Mouse (Mus musculus) limb, embryonic 14.5 days (tissue): ENCODE measurements around the gene Ccr7. TPM values are rescaled to one million over a fixed set of nuclear protein-coding genes. Genes with fewer than 3 reads are reported as not detected.

Source experiments
- ATAC-seq: fragments of 200-750 bp; cut with Nextera tagmentation; 2 replicates; pipeline ENCODE4 v1.8.0; 2017; ENCODE audit warnings: low read depth, moderate number of reproducible peaks, moderate TSS enrichment; ENCODE audit not compliant: low FRiP score
- DNase-seq: peaks from one replicate; pipeline ENCODE4 v3.0.0-alpha.2; 2015; ENCODE audit warnings: low spot score
- H3K27ac ChIP-seq: fragments of 300-500 bp; sonication (generic); replicated peaks from 2 replicates; pipeline ENCODE4 v1.5.1; 2014; ENCODE audit warnings: low read depth, mild to moderate bottlenecking, low read length, moderate library complexity, mixed read lengths
- H3K27me3 ChIP-seq: fragments of 300-500 bp; sonication (generic); 2 replicates; pipeline ENCODE4 v1.6.1; 2014; ENCODE audit warnings: low read length, mixed read lengths; ENCODE audit not compliant: control insufficient read depth, insufficient read depth
- H3K36me3 ChIP-seq: fragments of 300-500 bp; sonication (generic); 2 replicates; pipeline ENCODE4 v1.6.1; 2014; ENCODE audit warnings: mild to moderate bottlenecking, low read length, moderate library complexity, mixed read lengths; ENCODE audit not compliant: control insufficient read depth, insufficient read depth
- H3K4me1 ChIP-seq: fragments of 300-500 bp; sonication (generic); 2 replicates; pipeline ENCODE4 v1.6.1; 2014; ENCODE audit warnings: antibody characterized with exemption, low read length, mixed read lengths; ENCODE audit not compliant: control insufficient read depth, insufficient read depth
- H3K4me2 ChIP-seq: fragments of 300-500 bp; sonication (generic); replicated peaks from 2 replicates; pipeline ENCODE4 v1.6.1; 2014; ENCODE audit warnings: low read depth, mild to moderate bottlenecking, low read length, moderate library complexity; ENCODE audit not compliant: severe bottlenecking
- H3K4me3 ChIP-seq: fragments of 300-500 bp; sonication (generic); replicated peaks from 2 replicates; pipeline ENCODE4 v1.5.1; 2014; ENCODE audit warnings: low read length
- H3K9ac ChIP-seq: fragments of 300-500 bp; sonication (generic); 2 replicates; pipeline ENCODE4 v1.6.1; 2014; ENCODE audit warnings: mild to moderate bottlenecking, low read depth, low read length, moderate library complexity; ENCODE audit not compliant: severe bottlenecking
- H3K9me3 ChIP-seq: fragments of 300-500 bp; sonication (generic); 2 replicates; pipeline ENCODE4 v1.6.1; 2016; ENCODE audit warnings: low read length; ENCODE audit not compliant: control insufficient read depth
- POLR2A ChIP-seq: fragments of 200-500 bp; IDR thresholded peaks from 2 replicates; pipeline ENCODE4 v1.8.0; 2012; ENCODE audit warnings: inconsistent platforms, mild to moderate bottlenecking, moderate library complexity, borderline replicate concordance; ENCODE audit not compliant: insufficient read depth, insufficient read length; ENCODE audit errors: extremely low read depth
- WGBS: fragments of 180-500 bp; shearing (Covaris S2); extraction: QIAGEN DNeasy Blood & Tissue Kit; methylation state at CpG from one replicate; pipeline ENCODE4 v1.1.7; 2014; 5-methylcytosine and 5-hydroxymethylcytosine counted together
- polyA plus RNA-seq, 2 experiments: library from polyadenylated mRNA; depleted of rRNA in 1 of 2; stranded (reverse) in 1 of 2; unstranded in 1 of 2; fragments of >200 nt; fragmentation: Nextera tagmentation in 1 of 2; extraction: Ambion mirVana in 1 of 2; gene quantifications; 2 replicates each; pipeline versions ENCODE4 v1.2.1 to v1.2.3; 2012 to 2014

Ccr7 gene
- polyA plus RNA-seq, 2 experiments = 0.65 to 0.94 TPM

GRCm38 (mm10) chr11:99095759-99096158, 59.1 kb downstream of the Ccr7 start:
- Histone ChIP-seq H3K4me3 (no peak overlapping the region), H3K9ac (no peak overlapping the region), H3K27me3 (no peaks in the 10 kb centered on the region), H3K9me3 (no peaks in the 10 kb centered on the region), H3K36me3 (no peaks in the 10 kb centered on the region), H3K27ac (peak overlapping the region; percentile 67), H3K4me1 (peaks cover 27% of the 10 kb centered on the region), H3K4me2 (no peak overlapping the region)
- peak; percentile 43 for DNase-seq
- no peak for ATAC-seq
- no peak for TF ChIP-seq POLR2A
- 25% methylated on average over 4 of the region's 4 CpGs for WGBS

GRCm38 (mm10) chr11:99094911-99095676, 59.8 kb downstream of the Ccr7 start:
- Histone ChIP-seq H3K4me1 (peaks cover 26% of the 10 kb centered on the region), H3K4me2 (no peak overlapping the region), H3K4me3 (no peak overlapping the region), H3K9ac (no peak overlapping the region), H3K36me3 (no peaks in the 10 kb centered on the region), H3K9me3 (no peaks in the 10 kb centered on the region), H3K27ac (peak overlapping the region; percentile 23; the same call in 1 of the 2 replicates), H3K27me3 (no peaks in the 10 kb centered on the region)
- no peak for ATAC-seq
- no peak for TF ChIP-seq POLR2A
- no peak for DNase-seq
- 36% methylated on average over 2 of the region's 2 CpGs for WGBS

Other genes starting within 250 kb of the Ccr7 start
- gene Cdc6, start 247.3 kb downstream of the Ccr7 start, polyA plus RNA-seq (2012; rRNA removed) = 13.1 and 15.6 TPM in 2 replicates
- gene Cdc6, start 247.3 kb downstream of the Ccr7 start, polyA plus RNA-seq (2014; fragmentation: Nextera tagmentation; extraction: Ambion mirVana) = 25.2 and 25.8 TPM in 2 replicates
- 39.8 and 57.0 TPM in 2 replicates for gene Rara, start 227.3 kb downstream of the Ccr7 start, polyA plus RNA-seq (2012; rRNA removed)
- gene Rara, start 227.3 kb downstream of the Ccr7 start, polyA plus RNA-seq (2014; fragmentation: Nextera tagmentation; extraction: Ambion mirVana) = 52.4 and 58.3 TPM in 2 replicates
- gene Gjd3, start 172.1 kb downstream of the Ccr7 start, polyA plus RNA-seq (2012; rRNA removed) = 1.3 and 2.2 TPM in 2 replicates
- 0.41 and 0.45 TPM in 2 replicates for gene Gjd3, start 172.1 kb downstream of the Ccr7 start, polyA plus RNA-seq (2014; fragmentation: Nextera tagmentation; extraction: Ambion mirVana)
- 98.2 and 134 TPM in 2 replicates for gene Top2a, start 130.9 kb downstream of the Ccr7 start, polyA plus RNA-seq (2012; rRNA removed)
- 205 and 209 TPM in 2 replicates for gene Top2a, start 130.9 kb downstream of the Ccr7 start, polyA plus RNA-seq (2014; fragmentation: Nextera tagmentation; extraction: Ambion mirVana)
- 942 and 1,029 TPM in 2 replicates for gene Igfbp4, start 113.8 kb downstream of the Ccr7 start, polyA plus RNA-seq (2012; rRNA removed)
- 1,086 and 1,234 TPM in 2 replicates for gene Igfbp4, start 113.8 kb downstream of the Ccr7 start, polyA plus RNA-seq (2014; fragmentation: Nextera tagmentation; extraction: Ambion mirVana)
- 1.6 and 1.7 TPM in 2 replicates for gene Tns4, start 65.8 kb downstream of the Ccr7 start, polyA plus RNA-seq (2012; rRNA removed)
- gene Tns4, start 65.8 kb downstream of the Ccr7 start, polyA plus RNA-seq (2014; fragmentation: Nextera tagmentation; extraction: Ambion mirVana) = 1.5 and 2.5 TPM in 2 replicates
- gene Smarce1, start 75.9 kb upstream of the Ccr7 start, polyA plus RNA-seq (2012; rRNA removed) = 106 and 180 TPM in 2 replicates
- 154 and 166 TPM in 2 replicates for gene Smarce1, start 75.9 kb upstream of the Ccr7 start, polyA plus RNA-seq (2014; fragmentation: Nextera tagmentation; extraction: Ambion mirVana)
- 0.06 and 0.10 TPM in 2 replicates for gene Krt222, start 89.0 kb upstream of the Ccr7 start, polyA plus RNA-seq (2012; rRNA removed)
- 0.06 and 0.36 TPM in 2 replicates for gene Krt222, start 89.0 kb upstream of the Ccr7 start, polyA plus RNA-seq (2014; fragmentation: Nextera tagmentation; extraction: Ambion mirVana)
- 0.35 and 0.44 TPM in 2 replicates for gene Krt24, start 130.2 kb upstream of the Ccr7 start, polyA plus RNA-seq (2012; rRNA removed)
- gene Krt24, start 130.2 kb upstream of the Ccr7 start, polyA plus RNA-seq (2014; fragmentation: Nextera tagmentation; extraction: Ambion mirVana) = 0.35 TPM in 1 of 2 replicates, not detected in the other
- gene Krt25, start 167.9 kb upstream of the Ccr7 start, polyA plus RNA-seq (2012; rRNA removed) = not detected in 2 replicates
- not detected in 2 replicates for gene Krt25, start 167.9 kb upstream of the Ccr7 start, polyA plus RNA-seq (2014; fragmentation: Nextera tagmentation; extraction: Ambion mirVana)
- not detected in 2 replicates for gene Krt26, start 182.9 kb upstream of the Ccr7 start, polyA plus RNA-seq (2012; rRNA removed)
- not detected in 2 replicates for gene Krt26, start 182.9 kb upstream of the Ccr7 start, polyA plus RNA-seq (2014; fragmentation: Nextera tagmentation; extraction: Ambion mirVana)
- gene Krt27, start 196.0 kb upstream of the Ccr7 start, polyA plus RNA-seq (2012; rRNA removed) = not detected in 2 replicates
- not detected in 2 replicates for gene Krt27, start 196.0 kb upstream of the Ccr7 start, polyA plus RNA-seq (2014; fragmentation: Nextera tagmentation; extraction: Ambion mirVana)
- 0.16 and 0.22 TPM in 2 replicates for gene Krt28, start 219.8 kb upstream of the Ccr7 start, polyA plus RNA-seq (2012; rRNA removed)
- 0.28 TPM in 1 of 2 replicates, not detected in the other for gene Krt28, start 219.8 kb upstream of the Ccr7 start, polyA plus RNA-seq (2014; fragmentation: Nextera tagmentation; extraction: Ambion mirVana)
- 131 and 242 TPM in 2 replicates for gene Krt10, start 234.3 kb upstream of the Ccr7 start, polyA plus RNA-seq (2012; rRNA removed)
- gene Krt10, start 234.3 kb upstream of the Ccr7 start, polyA plus RNA-seq (2014; fragmentation: Nextera tagmentation; extraction: Ambion mirVana) = 119 and 176 TPM in 2 replicates